Mouse (Mus musculus): ENCODE data around the gene Olfr398. TPM values are rescaled to one million over a fixed set of nuclear protein-coding genes. Genes with fewer than 3 reads are reported as not detected.

The Olfr398 gene
- polyA plus RNA-seq (2016; fragmentation: Nextera tagmentation; extraction: Ambion mirVana), result not detected in 2 replicates

DNA sequence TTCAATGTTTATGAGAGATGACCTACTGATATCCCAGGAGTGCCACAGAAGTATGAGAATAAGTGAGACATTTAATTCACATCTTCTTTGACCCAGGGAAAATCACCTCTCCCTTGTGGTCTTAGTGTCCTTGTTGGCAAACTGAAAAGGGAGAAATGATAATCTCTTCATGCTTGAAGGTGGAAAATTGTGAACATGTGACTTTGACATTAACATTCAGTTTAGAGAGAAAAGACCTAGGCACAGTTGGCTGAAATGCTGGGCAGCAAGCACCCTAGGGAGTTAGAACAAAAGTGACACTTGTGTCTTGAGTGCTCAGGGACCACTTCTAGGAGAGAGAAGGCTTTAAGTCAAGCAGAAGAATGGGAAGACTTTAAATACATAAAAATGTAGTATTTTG is at the start of gene Olfr398:
Gene Olfr398 (minus strand): TSS at position 101 of the 400 bp plus-strand sequence.
- Histone ChIP-seq H3K4me2 (no peak within 1 kb of the TSS), H3K4me1 (no peaks in the 10 kb centered on the region), H3K9me3 (replicated peaks) (0 out of 2 replicates have a peak, but pooled peaks cover 7% of the 10 kb centered on the region), H3K9ac (no peak within 1 kb of the TSS), H3K27me3 (replicated peaks) (no peaks in the 10 kb centered on the region), H3K4me3 (no peak within 1 kb of the TSS), H3K36me3 (no peaks in the 10 kb centered on the region), H3K27ac (no peak within 1 kb of the TSS)
- no peak for ATAC-seq

DNA sequence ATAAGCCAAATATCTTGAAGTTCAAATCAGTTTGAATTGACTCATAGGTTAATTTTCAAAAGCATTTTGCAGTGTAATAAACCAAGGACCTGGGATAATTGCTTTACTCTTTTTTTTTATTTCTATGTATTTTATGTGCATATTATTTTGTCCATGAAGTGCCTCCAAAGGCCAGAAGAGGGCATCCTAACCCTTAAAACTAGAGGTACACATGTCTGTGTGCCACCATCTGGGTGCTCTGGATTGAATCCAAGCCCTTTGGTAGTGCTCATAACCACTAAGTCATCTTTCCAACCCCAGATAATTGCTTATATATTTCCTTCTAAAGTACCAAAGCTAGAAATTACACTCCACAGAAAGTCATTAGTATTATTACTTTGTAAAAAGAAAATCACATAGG is 2.9 kb upstream of the Olfr398 start:
- no peaks in the 10 kb centered on the region for H3K36me3 ChIP-seq
- no peaks in the 10 kb centered on the region for H3K4me1 ChIP-seq
- ATAC-seq, result no peak
- no peaks in the 10 kb centered on the region for H3K27me3 ChIP-seq (replicated peaks)
- H3K4me2 ChIP-seq, result no peak overlapping the region
- H3K27ac ChIP-seq, result no peak overlapping the region
- H3K9me3 ChIP-seq (replicated peaks), result 0 out of 2 replicates have a peak, but pooled peaks cover 7% of the 10 kb centered on the region
- H3K4me3 ChIP-seq, result no peak overlapping the region
- no peak overlapping the region for H3K9ac ChIP-seq

DNA sequence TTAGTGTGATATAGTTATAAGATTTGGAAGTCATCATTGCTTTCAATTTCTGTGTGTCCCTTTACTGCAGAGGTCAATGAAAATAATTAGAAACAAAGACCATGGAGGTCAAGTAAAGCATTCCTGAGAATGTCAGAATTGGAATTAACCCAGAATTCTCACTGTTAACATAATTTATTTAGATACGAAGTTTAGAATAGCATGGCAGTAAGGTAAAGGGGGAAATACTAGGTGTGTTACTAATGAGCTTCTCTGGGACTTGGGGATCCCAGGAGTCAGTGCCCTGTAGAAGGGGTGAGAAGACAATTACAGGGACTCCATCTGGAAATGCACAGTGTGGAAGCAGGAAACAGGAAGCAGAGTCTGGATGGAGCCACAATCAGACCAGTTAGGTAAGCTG is 29.7 kb downstream of the Olfr398 start, which contains the start of gene Olfr397:
Gene Olfr397 (plus strand): TSS at position 301 of the 400 bp plus-strand sequence.
- no peaks in the 10 kb centered on the region for H3K9me3 ChIP-seq (replicated peaks)
- no peak for ATAC-seq
- H3K4me3 ChIP-seq, result no peak within 1 kb of the TSS
- no peak within 1 kb of the TSS for H3K27ac ChIP-seq
- H3K9ac ChIP-seq, result no peak within 1 kb of the TSS
- H3K27me3 ChIP-seq (replicated peaks), result no peaks in the 10 kb centered on the region
- 48% methylated on average over 1 of the region's 1 CpGs for WGBS (ENCODE audit: insufficient replicate concordance)
- H3K36me3 ChIP-seq, result no peaks in the 10 kb centered on the region
- no peaks in the 10 kb centered on the region for H3K4me1 ChIP-seq
- no peak within 1 kb of the TSS for H3K4me2 ChIP-seq

DNA sequence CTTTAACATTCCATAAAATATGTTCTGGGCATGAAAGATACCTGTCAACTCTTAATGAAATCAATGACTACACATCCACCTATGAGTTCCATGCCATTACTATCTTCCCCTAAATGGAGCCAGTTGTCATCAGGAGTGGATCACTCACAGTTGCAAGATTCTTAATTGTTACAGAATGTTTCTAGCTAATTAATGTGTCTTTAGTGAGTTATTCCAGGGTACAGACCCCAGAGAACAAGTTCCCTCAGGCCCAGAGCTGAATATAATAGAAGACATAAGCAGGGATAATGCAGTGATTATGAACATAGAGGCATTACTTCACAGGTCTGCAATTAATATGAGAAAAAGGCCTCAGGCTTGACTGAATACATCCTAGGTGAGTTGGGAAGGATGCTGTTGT is 53.8 kb downstream of the Olfr398 start, which contains the start of gene Olfr23:
Gene Olfr23 (plus strand): TSS at position 301 of the 400 bp plus-strand sequence.
- no peak within 1 kb of the TSS for H3K9ac ChIP-seq
- H3K4me3 ChIP-seq, result no peak within 1 kb of the TSS
- H3K36me3 ChIP-seq, result no peaks in the 10 kb centered on the region
- no peaks in the 10 kb centered on the region for H3K27me3 ChIP-seq (replicated peaks)
- no peak within 1 kb of the TSS for H3K27ac ChIP-seq
- H3K9me3 ChIP-seq (replicated peaks), result 0 out of 2 replicates have a peak, but pooled peaks cover 3% of the 10 kb centered on the region
- no peak for ATAC-seq
- H3K4me2 ChIP-seq, result no peak within 1 kb of the TSS
- no peaks in the 10 kb centered on the region for H3K4me1 ChIP-seq

Other genes with a start within 250 kb of the Olfr398 start
- not detected in 2 replicates for gene Olfr389, start 209.7 kb downstream of the Olfr398 start, polyA plus RNA-seq (2016; fragmentation: Nextera tagmentation; extraction: Ambion mirVana)
- gene Olfr390, start 207.4 kb downstream of the Olfr398 start, polyA plus RNA-seq (2016; fragmentation: Nextera tagmentation; extraction: Ambion mirVana), result not detected in 2 replicates
- gene Olfr391-ps, start 187.4 kb downstream of the Olfr398 start, polyA plus RNA-seq (2016; fragmentation: Nextera tagmentation; extraction: Ambion mirVana), result not detected in 2 replicates
- gene Olfr392, start 173.4 kb downstream of the Olfr398 start, polyA plus RNA-seq (2016; fragmentation: Nextera tagmentation; extraction: Ambion mirVana), result not detected in 2 replicates
- not detected in 2 replicates for gene Olfr393, start 139.0 kb downstream of the Olfr398 start, polyA plus RNA-seq (2016; fragmentation: Nextera tagmentation; extraction: Ambion mirVana)
- not detected in 2 replicates for gene Olfr394, start 99.6 kb downstream of the Olfr398 start, polyA plus RNA-seq (2016; fragmentation: Nextera tagmentation; extraction: Ambion mirVana)
- not detected in 2 replicates for gene Olfr395, start 81.1 kb downstream of the Olfr398 start, polyA plus RNA-seq (2016; fragmentation: Nextera tagmentation; extraction: Ambion mirVana)
- not detected in 2 replicates for gene Olfr23, start 53.7 kb downstream of the Olfr398 start, polyA plus RNA-seq (2016; fragmentation: Nextera tagmentation; extraction: Ambion mirVana)
- not detected in 2 replicates for gene Olfr397, start 29.6 kb downstream of the Olfr398 start, polyA plus RNA-seq (2016; fragmentation: Nextera tagmentation; extraction: Ambion mirVana)
- gene Olfr139, start 66.1 kb upstream of the Olfr398 start, polyA plus RNA-seq (2016; fragmentation: Nextera tagmentation; extraction: Ambion mirVana), result not detected in 2 replicates
- not detected in 2 replicates for gene Olfr399, start 66.2 kb upstream of the Olfr398 start, polyA plus RNA-seq (2016; fragmentation: Nextera tagmentation; extraction: Ambion mirVana)
- gene Zfp616, start 79.5 kb upstream of the Olfr398 start, polyA plus RNA-seq (2016; fragmentation: Nextera tagmentation; extraction: Ambion mirVana), result not detected in 2 replicates
- not detected in 2 replicates for gene Olfr401, start 123.3 kb upstream of the Olfr398 start, polyA plus RNA-seq (2016; fragmentation: Nextera tagmentation; extraction: Ambion mirVana)
- not detected in 2 replicates for gene Olfr402, start 163.1 kb upstream of the Olfr398 start, polyA plus RNA-seq (2016; fragmentation: Nextera tagmentation; extraction: Ambion mirVana)
- not detected in 2 replicates for gene Olfr403, start 195.8 kb upstream of the Olfr398 start, polyA plus RNA-seq (2016; fragmentation: Nextera tagmentation; extraction: Ambion mirVana)
- gene Olfr43, start 221.0 kb upstream of the Olfr398 start, polyA plus RNA-seq (2016; fragmentation: Nextera tagmentation; extraction: Ambion mirVana), result not detected in 2 replicates